Mouse (Mus musculus): ENCODE measurements at regions not wholly inside any gene's neighbourhood (a gene's known extent, or its start where the extent isn't known, plus 50 kb on each side); places are given as distances from the start of the nearest gene placed in this dataset.

DNA sequence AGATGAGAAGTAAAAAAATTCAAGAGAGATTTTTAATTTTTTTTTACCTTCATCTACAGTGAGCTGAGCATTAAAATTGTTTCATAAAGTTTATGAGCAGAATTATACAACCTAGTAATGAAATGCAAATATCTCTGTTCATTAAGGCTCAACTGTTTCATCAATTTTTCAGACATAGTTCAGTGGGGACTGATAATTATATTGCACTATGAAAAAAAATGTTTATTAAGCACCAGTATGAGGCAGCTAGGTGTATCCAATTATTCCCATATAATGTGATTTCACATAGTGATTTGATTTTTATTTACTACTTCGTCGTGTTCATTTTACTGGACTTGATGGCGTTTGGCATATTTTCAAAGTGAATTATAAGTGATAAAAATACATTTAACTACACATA lies 191.4 kb upstream of the Clec14a start:
- in situ Hi-C loops (cut with MboI, MseI): loop anchor here (25.0 kb wide), 1 partner anchor 1373 kb away; no protein-coding TSS in a partner anchor

DNA sequence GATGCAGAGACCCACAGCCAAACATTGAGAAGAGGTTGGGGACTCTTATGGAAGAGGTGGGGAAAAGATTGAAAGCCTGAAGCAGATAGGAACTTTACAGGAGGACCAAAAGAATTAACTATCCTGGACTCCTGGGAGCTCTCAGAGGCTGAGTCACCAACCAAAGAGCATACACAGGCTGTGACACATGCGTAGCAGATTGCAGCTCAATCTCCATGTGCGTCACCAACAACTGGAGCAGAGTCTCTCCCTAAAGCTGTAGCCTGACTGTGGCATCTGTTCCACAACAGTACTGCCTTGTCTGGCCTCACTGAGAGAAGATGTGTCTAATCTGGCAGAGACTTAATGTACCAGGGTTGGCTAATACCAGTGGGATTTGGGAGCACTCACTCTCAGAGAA lies 185.7 kb upstream of the Clec14a start:
- in situ Hi-C loops (cut with MboI, MseI): loop anchor here (25.0 kb wide), 1 partner anchor 1368 kb away; no protein-coding TSS in a partner anchor

DNA sequence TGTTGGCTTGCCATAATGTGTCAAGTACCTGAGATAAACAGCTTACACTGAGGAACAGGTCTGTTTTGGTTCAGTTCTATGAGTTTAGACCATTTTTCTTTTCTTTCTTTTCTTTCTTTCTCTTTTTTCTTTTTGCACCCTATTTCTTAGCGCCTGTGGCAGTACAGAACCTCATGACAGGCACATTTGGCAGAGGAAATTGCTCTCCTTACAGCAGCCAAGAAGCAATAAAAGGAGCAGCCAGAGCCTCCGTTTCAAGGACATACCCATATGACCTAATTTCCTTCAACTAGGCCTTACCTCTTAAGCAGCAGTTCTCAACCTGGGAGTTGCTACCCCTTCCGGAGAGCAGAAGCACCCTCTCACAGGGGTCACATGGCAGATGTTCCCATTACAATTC lies 173.9 kb upstream of the Clec14a start:
- in situ Hi-C loops (cut with MboI, MseI): no loop called here

DNA sequence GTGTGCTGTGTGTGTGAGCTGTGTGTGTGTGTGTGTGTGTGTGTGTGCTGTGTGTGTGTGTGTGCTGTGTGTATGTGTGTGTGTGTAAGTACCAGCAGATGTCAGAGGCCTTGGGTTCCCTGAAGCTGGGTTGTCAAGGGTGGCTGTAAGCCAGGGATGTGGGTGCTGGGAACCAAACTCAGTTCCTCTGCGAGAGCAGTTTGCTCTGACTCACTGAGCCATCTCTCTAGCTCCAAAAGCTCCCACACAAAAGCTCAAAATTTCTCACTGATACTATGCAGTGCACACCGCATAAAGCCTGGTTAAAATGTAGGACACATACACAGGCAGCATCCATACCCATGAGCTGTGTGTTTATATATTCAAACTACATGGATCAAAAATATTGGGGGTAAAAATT lies 172.9 kb upstream of the Clec14a start:
- in situ Hi-C loops (cut with MboI, MseI): no loop called here

DNA sequence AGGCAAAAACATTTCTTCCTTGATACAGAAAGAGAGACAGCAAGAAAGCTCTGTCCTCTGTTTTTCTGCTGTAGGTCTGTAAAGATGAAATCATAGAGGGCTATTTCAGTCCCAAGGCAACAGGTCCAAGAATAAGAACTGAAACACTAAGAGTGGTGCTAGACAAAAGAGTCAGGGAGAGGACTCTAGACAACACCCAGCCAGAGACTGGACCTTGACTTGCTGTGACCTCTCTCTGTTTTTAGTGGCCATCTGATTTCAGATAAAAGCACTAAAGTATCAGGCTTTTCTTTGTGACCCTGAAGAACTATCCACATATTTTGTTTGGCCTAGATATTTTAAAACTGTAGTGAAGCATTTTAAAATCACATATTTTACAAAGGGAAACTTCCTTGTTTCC lies 171.6 kb upstream of the Clec14a start:
- in situ Hi-C loops (cut with MboI, MseI): no loop called here

DNA sequence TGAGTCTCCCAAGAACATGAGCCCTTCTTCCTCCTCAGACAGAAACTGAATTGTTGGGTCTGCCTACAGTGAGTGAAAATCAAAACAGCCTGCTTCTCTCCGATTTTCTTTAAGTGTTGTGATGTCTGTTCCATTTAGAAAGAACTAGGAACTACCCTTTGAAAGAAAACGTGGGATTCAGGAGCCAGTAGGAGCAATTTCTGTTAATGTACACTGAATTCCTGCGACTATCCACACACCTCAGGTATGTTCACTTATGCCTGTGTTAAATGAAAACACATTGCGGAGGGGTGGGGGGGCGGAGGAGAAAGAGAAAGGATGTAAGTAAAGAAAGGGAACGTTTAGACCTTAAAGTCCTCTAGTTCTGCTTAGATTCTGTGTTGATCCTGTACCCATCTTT lies 167.9 kb upstream of the Clec14a start:
- in situ Hi-C loops (cut with MboI, MseI): no loop called here

DNA sequence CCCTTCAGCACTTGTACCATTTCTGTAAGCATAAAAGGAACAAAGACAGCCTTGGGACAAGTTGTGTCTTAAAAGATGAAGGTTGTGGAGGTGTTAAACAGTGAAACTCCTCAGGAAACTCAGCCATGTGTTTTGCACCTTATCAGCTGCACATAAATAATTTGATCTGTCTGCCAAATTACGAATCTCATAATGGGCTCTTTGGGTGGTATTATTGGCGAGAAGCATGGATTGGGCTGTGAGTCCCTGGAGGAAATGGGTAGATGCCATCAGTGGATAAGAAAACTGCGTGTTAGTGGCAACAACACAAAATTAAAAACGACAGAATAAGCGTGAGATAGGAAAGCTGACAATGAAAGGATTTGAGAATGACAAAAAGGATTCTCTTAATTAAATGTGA lies 165.4 kb upstream of the Clec14a start:
- in situ Hi-C loops (cut with MboI, MseI): no loop called here

DNA sequence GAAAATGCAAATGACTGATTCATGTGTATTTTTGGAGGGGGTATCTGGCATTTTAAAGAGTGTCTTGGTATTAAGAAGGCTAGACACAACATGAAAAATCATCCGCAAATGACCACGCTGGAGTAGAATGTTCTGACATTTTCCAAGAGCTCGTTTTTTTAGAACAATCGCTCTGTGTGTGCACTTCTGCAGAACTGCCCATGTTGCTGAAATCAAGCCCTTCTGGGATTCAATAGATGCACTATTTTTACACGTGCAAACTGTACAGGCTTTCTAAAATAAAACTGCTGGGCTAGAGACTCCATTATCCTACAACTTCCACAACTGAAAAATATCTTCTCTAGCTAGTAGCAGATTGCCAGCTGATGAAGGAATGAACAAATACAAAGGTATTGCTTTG lies 160.8 kb upstream of the Clec14a start:
- in situ Hi-C loops (cut with MboI, MseI): no loop called here

DNA sequence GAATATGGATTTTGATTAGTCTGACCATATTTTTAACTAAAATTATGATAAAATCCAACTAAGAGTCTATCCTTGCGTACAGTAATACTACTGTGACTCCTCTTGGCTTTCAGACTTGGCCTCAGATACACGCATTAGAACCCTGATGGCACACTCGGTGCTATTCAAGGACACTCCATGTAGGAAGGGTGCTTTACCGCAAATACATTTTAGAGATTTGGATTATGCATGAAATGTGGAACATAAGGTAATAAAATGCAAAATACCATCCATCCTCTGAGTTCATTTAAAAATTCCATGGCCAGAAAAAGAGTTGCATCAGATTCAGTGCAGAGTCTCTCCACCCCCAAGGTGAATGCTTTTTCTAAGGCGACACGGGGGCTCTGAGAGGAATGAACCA lies 157.7 kb upstream of the Clec14a start:
- in situ Hi-C loops (cut with MboI, MseI): no loop called here

DNA sequence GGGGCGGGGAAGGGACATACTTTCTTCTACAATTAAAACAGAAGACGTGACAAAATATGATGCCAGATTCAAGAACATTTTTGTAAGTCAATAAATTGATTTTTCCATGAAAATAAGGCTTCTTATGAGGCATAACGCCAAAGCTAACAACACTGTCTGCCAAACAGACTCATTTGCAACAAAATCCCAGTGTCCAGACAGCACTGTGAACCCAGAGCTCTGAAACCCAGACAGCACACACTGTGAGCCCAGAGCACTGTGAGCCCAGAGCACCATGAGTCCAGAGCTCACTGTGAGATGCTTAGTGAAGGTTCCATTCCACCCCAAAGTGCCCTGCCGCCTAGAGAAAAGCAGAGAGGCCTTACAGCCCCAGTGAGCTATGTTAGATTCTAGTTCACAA lies 156.9 kb upstream of the Clec14a start:
- in situ Hi-C loops (cut with MboI, MseI): no loop called here

DNA sequence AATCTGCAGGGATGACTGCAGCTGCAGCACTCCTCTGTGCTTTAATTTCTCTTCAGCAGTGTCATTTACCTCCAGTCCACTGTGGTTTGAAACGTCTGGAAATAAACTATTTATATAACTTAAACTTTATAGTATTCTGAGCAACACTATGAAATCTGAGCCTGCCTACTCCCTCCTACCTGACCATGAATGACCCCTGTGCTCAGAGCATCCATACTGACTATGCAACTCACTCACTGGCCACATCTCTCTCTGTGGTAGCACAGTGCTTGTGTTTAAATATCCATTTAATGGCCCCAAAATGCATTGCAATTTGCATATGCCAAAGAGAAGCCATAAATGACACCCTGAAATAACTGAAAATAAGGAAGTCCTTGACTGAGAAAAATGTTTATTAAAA lies 154.5 kb upstream of the Clec14a start:
- in situ Hi-C loops (cut with MboI, MseI): no loop called here

DNA sequence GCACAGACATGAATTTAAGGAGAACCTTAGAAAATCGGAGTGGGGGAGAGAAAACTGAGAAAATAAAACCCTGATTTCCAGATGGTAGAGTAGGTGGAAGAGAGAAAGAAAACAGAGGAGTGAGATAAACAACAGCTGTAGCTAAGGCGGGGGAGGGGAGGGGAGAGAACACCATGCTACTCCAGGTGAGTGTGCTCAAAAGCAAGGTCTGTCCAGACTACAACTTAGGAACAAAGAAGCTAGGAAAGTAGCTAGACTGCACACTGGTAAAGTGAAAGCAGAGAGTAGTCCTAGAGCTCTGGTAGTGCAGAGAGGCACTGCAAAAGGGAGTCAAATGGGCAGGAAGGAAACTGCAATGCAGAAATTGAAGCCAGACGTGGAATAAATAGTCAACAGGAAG lies 132.8 kb upstream of the Clec14a start:
- in situ Hi-C loops (cut with MboI, MseI): no loop called here

DNA sequence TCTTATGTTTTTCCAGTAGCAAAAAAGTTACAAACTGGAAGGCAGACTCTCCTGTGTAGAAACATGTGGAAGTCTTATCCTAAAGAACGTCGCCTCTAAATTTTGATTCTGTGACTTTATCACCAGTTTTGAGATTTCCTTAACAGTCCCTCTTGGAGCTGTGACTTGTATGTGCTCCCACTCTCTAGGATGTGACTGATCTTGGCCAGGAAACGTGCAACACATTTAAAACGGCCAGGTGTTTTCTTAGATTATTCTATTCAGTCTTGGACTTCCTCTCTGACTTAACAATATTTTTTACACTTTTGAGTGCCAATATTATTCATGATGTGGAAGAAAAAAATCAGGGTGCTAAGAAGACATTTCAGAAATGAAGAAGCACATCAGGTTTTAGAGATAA lies 91.2 kb upstream of the Clec14a start:
- in situ Hi-C loops (cut with MboI, MseI): no loop called here

DNA sequence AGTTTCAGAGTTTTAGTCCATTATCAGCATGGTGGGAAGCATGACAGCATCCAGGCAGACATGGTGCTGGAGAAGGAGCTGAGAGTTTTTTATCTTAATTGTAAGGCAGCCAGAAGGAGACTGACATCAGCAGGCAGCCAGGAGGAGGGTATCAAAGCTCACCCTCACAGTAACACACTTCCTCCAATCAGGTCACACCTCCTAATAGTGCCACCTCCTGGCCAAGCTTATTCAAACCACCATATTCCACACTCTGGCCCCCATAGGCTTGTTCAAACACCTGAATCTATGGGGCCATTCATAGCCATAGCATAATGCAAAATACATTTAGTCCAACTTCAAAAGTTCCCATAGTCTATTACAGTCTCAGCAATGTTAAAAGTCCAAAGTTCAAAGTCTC lies 65.1 kb upstream of the Clec14a start:
- in situ Hi-C loops (cut with MboI, MseI): no loop called here

DNA sequence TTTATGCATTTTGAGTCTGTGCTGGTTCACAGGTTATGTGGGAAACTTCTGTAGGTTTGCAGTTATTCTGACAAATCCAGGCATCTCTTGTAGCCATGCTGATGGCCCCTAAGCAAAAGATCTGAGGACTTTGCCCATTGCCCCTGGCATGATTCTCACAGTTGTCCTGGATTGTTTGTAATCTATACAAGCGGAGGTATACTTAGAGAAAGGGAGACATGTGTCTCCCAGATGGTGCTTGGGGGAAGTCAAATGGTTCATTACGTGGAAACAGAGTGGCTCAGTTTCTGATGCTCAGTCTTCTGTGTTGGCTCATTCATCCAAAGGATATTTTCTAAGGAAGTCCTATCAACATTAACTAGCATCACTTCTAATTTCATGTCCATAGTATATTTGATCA lies 60.8 kb upstream of the Clec14a start:
- in situ Hi-C loops (cut with MboI, MseI): no loop called here

DNA sequence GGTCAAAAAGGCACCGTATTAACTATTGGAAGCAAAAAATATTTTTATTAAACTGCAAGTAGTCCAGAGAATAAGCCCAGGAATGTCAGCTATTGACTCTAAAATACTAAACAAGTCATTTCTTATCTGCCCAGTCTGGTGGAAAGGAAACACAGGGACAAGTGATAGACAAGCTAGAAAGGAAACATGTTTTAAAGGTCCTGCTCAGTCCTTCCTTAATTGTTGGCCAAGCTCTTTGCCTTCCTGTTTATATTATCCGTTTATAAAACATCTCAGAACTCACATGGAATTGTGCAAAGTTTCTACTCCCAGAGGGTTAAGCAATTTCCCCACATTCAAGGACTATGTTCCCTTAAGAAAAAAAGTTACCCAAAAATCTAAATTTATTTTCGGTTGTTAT lies 54.9 kb upstream of the Clec14a start:
- in situ Hi-C loops (cut with MboI, MseI): no loop called here

All from T-helper 1 cell (primary cell).